Mouse (Mus musculus): ENCODE measurements around the gene Birc7. TPM values are rescaled to one million over a fixed set of nuclear protein-coding genes. Genes with fewer than 3 reads are reported as not detected.
A peak's percentile ranks its signal among the peaks of the same experiment; 100 is the strongest.

Birc7 gene
- polyA plus RNA-seq, 1 experiment: 0.85 TPM

DNA sequence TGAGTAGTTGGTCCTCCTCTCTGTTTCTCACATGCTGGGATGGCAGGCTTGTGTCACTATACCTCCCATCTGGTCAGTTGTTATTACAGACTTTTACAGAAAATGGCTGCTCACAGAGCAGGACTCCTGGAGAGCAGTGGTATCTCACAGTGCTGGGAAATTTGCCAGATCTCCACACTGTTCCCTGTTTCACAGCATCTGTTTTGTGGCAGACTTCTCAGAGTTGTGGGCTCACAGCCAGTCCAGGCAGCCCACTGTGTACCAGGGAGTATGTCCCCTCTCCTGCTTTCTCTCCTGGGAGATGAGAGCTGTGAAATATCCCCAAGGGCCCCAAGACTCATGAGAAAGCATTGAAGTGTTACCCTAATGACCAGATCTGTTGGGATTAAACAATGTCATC is 13.0 kb downstream of the Birc7 start:
- no peaks in the 10 kb centered on the region for H3K27me3 ChIP-seq (ENCODE audit: control insufficient read depth, insufficient read depth, low read length, poor library complexity, severe bottlenecking)
- H3K9ac ChIP-seq (ENCODE audit: low read depth, poor library complexity, severe bottlenecking): no peak overlapping the region
- H3K36me3 ChIP-seq (ENCODE audit: control insufficient read depth, insufficient read depth, low read length, poor library complexity, severe bottlenecking): no peaks in the 10 kb centered on the region
- H3K9me3 ChIP-seq (replicated peaks; ENCODE audit: control insufficient read depth, insufficient read depth, low read length, poor library complexity, severe bottlenecking): no peaks in the 10 kb centered on the region
- no peaks in the 10 kb centered on the region for H3K4me1 ChIP-seq (ENCODE audit: control insufficient read depth, insufficient read depth, low read length)
- TF ChIP-seq CTCF (IDR thresholded peaks at IDR 0.05; ENCODE audit: low read depth, low read length): no peak
- TF ChIP-seq EP300 (IDR thresholded peaks at IDR 0.05; ENCODE audit: insufficient read depth, low read depth, low read length): no peak
- no peak for TF ChIP-seq POLR2A (IDR thresholded peaks at IDR 0.05; ENCODE audit: insufficient read depth, low read length)
- no peak overlapping the region for H3K4me3 ChIP-seq (ENCODE audit: low read depth, low read length)
- no peak overlapping the region for H3K27ac ChIP-seq (ENCODE audit: insufficient read depth, low read length)

DNA sequence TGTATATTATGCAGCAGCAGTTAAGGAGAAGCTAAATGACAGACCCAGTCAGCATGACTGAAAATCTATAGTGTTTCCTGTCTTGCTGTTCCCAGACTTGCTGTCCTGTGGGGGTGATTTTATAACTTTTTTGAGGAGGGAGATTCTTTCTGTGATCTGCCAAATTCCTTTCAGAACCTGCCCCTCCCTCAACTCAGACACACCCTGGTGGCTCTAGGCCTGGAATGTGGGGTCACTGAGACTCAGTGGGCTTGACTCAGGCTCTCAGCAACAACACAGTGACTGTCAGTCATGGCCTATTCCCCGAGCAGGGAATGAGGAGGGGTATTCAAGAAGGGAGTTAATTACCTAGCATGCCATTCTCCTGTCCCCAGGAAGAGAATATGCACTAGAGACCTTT is 21.1 kb downstream of the Birc7 start:
- no peak overlapping the region for H3K9ac ChIP-seq (ENCODE audit: low read depth, poor library complexity, severe bottlenecking)
- no peaks in the 10 kb centered on the region for H3K36me3 ChIP-seq (ENCODE audit: control insufficient read depth, insufficient read depth, low read length, poor library complexity, severe bottlenecking)
- no peak overlapping the region for H3K4me3 ChIP-seq (ENCODE audit: low read depth, low read length)
- no peak overlapping the region for H3K27ac ChIP-seq (ENCODE audit: insufficient read depth, low read length)
- no peaks in the 10 kb centered on the region for H3K9me3 ChIP-seq (replicated peaks; ENCODE audit: control insufficient read depth, insufficient read depth, low read length, poor library complexity, severe bottlenecking)
- peaks cover 8% of the 10 kb centered on the region for H3K4me1 ChIP-seq (ENCODE audit: control insufficient read depth, insufficient read depth, low read length)
- H3K27me3 ChIP-seq (ENCODE audit: control insufficient read depth, insufficient read depth, low read length, poor library complexity, severe bottlenecking): no peaks in the 10 kb centered on the region
- TF ChIP-seq CTCF (IDR thresholded peaks at IDR 0.05; ENCODE audit: low read depth, low read length) (no peak), POLR2A (IDR thresholded peaks at IDR 0.05; ENCODE audit: insufficient read depth, low read length) (no peak), EP300 (IDR thresholded peaks at IDR 0.05; ENCODE audit: insufficient read depth, low read depth, low read length) (no peak)

DNA sequence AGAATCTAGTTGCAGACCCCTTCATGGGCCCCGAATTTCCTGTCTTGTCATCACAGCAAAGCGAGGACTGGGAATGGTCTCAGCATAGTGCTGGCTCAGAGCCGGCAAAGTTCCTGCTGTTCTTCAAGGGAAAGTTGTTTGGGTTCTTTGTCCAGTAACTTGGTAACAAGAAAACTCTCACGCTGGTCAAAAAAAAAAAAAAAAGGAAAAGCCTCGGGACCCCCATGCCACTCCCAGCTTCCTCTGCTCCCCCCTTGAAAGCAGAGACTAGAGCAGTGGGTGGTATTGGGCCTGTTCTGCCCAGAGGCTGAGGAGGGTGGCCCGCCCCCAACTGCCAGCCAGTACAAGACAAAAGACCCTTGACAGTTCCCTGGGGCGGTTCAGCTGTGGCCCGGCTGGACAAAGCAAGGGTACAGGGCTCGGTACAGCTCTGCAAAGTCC is 23.9 kb downstream of the Birc7 start:
- no peak overlapping the region for H3K4me3 ChIP-seq (ENCODE audit: low read depth, low read length)
- no peak overlapping the region; the same call in 1 of the 2 replicates for H3K27ac ChIP-seq (ENCODE audit: insufficient read depth, low read length)
- H3K36me3 ChIP-seq (ENCODE audit: control insufficient read depth, insufficient read depth, low read length, poor library complexity, severe bottlenecking): no peaks in the 10 kb centered on the region
- H3K27me3 ChIP-seq (ENCODE audit: control insufficient read depth, insufficient read depth, low read length, poor library complexity, severe bottlenecking): no peaks in the 10 kb centered on the region
- H3K9me3 ChIP-seq (replicated peaks; ENCODE audit: control insufficient read depth, insufficient read depth, low read length, poor library complexity, severe bottlenecking): no peaks in the 10 kb centered on the region
- TF ChIP-seq EP300 (IDR thresholded peaks at IDR 0.05; ENCODE audit: insufficient read depth, low read depth, low read length) (peak; percentile 94), CTCF (IDR thresholded peaks at IDR 0.05; ENCODE audit: low read depth, low read length) (no peak), POLR2A (IDR thresholded peaks at IDR 0.05; ENCODE audit: insufficient read depth, low read length) (no peak)
- peaks cover 8% of the 10 kb centered on the region for H3K4me1 ChIP-seq (ENCODE audit: control insufficient read depth, insufficient read depth, low read length)
- H3K9ac ChIP-seq (ENCODE audit: low read depth, poor library complexity, severe bottlenecking): no peak overlapping the region

DNA sequence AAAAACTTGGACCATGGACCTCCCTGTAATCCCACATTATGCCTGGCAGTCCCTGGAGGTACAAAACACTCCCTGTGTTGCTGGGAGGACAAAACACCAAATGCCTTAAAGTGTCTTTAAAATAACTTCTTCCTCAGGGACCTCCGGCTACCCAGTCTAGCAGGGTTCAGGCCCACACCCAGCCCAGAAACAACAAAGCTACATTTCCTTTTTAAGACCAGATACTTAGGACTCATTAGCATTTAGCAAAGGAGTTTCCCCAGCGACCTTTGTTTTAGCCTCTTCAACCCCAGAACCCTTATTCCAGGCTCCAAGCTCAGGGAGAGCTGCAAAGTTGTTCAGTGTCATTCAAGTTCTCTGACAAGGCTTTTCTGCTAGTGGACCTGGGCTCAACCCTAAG is 24.8 kb downstream of the Birc7 start:
- Histone ChIP-seq H3K9ac (ENCODE audit: low read depth, poor library complexity, severe bottlenecking) (peak overlapping the region; percentile 14; the same call in 1 of the 2 replicates), H3K4me3 (ENCODE audit: low read depth, low read length) (peak overlapping the region; percentile 42), H3K4me1 (ENCODE audit: control insufficient read depth, insufficient read depth, low read length) (peaks cover 8% of the 10 kb centered on the region), H3K27me3 (ENCODE audit: control insufficient read depth, insufficient read depth, low read length, poor library complexity, severe bottlenecking) (no peaks in the 10 kb centered on the region), H3K9me3 (replicated peaks; ENCODE audit: control insufficient read depth, insufficient read depth, low read length, poor library complexity, severe bottlenecking) (no peaks in the 10 kb centered on the region), H3K36me3 (ENCODE audit: control insufficient read depth, insufficient read depth, low read length, poor library complexity, severe bottlenecking) (no peaks in the 10 kb centered on the region), H3K27ac (ENCODE audit: insufficient read depth, low read length) (peak overlapping the region; percentile 81)
- TF ChIP-seq POLR2A (IDR thresholded peaks at IDR 0.05; ENCODE audit: insufficient read depth, low read length): no peak
- TF ChIP-seq EP300 (IDR thresholded peaks at IDR 0.05; ENCODE audit: insufficient read depth, low read depth, low read length): peak; percentile 60; the same call in 1 of the 2 replicates
- TF ChIP-seq CTCF (IDR thresholded peaks at IDR 0.05; ENCODE audit: low read depth, low read length): no peak

DNA sequence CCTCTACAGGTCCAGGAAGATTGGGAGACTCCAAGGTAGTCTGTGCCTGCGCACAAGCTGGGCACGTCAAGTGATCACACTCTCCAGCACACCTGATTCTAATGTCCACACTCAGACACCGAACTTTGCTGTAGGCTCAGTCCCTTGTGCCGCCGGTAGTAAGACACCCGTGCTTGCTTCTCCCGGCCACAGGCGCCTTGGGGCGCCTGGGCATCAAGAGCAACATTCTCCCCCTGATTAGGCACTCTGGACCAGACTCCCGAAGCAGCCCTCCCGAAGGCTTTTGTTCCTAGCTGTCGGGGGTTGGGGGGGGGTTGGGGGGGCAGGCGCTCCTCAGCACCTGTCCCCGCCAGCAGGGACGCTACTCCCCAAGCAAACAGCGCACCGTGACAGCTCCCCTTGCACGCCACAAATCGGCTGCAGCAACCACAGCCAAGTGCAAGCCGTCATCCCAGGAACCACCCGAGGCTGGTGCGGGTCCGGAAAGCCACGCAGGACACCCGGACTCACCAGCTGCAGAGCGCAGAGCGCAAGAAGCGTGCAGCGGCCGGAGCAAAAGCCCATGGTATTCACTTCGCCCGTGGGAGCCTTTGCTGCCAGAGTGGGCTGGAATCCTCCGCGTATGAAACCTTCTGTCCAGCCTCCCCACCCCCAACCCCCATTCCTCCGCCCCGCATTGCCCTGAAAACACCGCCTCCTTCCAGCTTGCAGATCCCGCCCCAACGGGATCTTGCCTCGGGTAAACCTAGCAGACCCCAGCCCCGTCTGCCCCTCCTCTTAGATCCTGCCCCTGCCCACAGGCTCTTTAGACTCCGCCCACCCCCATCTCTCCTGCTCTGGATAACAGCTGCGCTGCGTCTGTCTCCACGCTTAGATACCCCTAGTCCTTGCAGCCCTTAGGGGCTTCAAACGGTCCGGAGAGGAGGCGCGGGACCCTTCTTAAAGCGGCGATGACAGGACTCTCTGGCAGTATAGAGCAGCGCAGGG is 25.5 kb downstream of the Birc7 start, which contains the start of gene Nkain4:
TSS of gene Nkain4 (minus strand) at position 639 of the 987 bp plus-strand sequence.
- Histone ChIP-seq H3K27ac (ENCODE audit: insufficient read depth, low read length) (peak within 1 kb of the TSS; percentile 81), H3K9me3 (replicated peaks; ENCODE audit: control insufficient read depth, insufficient read depth, low read length, poor library complexity, severe bottlenecking) (no peaks in the 10 kb centered on the region), H3K4me3 (ENCODE audit: low read depth, low read length) (peak within 1 kb of the TSS; percentile 55), H3K4me1 (ENCODE audit: control insufficient read depth, insufficient read depth, low read length) (peaks cover 8% of the 10 kb centered on the region), H3K27me3 (ENCODE audit: control insufficient read depth, insufficient read depth, low read length, poor library complexity, severe bottlenecking) (no peaks in the 10 kb centered on the region), H3K9ac (ENCODE audit: low read depth, poor library complexity, severe bottlenecking) (peak within 1 kb of the TSS; percentile 14), H3K36me3 (ENCODE audit: control insufficient read depth, insufficient read depth, low read length, poor library complexity, severe bottlenecking) (no peaks in the 10 kb centered on the region)
- TF ChIP-seq EP300 (IDR thresholded peaks at IDR 0.05; ENCODE audit: insufficient read depth, low read depth, low read length) (no peak), POLR2A (IDR thresholded peaks at IDR 0.05; ENCODE audit: insufficient read depth, low read length) (no peak), CTCF (IDR thresholded peaks at IDR 0.05; ENCODE audit: low read depth, low read length) (no peak)

DNA sequence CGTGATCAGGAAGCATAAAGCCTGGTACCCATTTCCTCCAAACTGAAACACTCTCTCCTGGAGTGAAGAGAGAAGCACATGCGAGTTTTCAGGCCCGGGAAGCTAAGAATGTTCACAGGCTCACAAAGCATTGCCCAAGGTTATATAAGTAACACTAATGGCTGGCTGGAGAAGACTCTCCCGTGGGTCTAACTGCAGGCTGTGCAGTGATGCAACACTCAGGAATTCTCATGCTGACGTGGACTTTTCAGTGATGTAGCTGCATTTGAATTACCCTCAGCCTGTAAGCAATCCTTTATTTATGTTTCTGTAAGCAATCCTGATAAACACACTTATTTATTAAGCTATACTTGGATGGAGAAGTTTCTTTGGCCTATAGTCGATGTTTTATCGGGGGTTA is 30.8 kb downstream of the Birc7 start:
- Histone ChIP-seq H3K9me3 (replicated peaks; ENCODE audit: control insufficient read depth, insufficient read depth, low read length, poor library complexity, severe bottlenecking) (no peaks in the 10 kb centered on the region), H3K27ac (ENCODE audit: insufficient read depth, low read length) (no peak overlapping the region), H3K4me1 (ENCODE audit: control insufficient read depth, insufficient read depth, low read length) (no peaks in the 10 kb centered on the region), H3K4me3 (ENCODE audit: low read depth, low read length) (no peak overlapping the region), H3K27me3 (ENCODE audit: control insufficient read depth, insufficient read depth, low read length, poor library complexity, severe bottlenecking) (no peaks in the 10 kb centered on the region), H3K36me3 (ENCODE audit: control insufficient read depth, insufficient read depth, low read length, poor library complexity, severe bottlenecking) (no peaks in the 10 kb centered on the region), H3K9ac (ENCODE audit: low read depth, poor library complexity, severe bottlenecking) (no peak overlapping the region)
- no peak for TF ChIP-seq EP300 (IDR thresholded peaks at IDR 0.05; ENCODE audit: insufficient read depth, low read depth, low read length)
- TF ChIP-seq POLR2A (IDR thresholded peaks at IDR 0.05; ENCODE audit: insufficient read depth, low read length): no peak

All from ES-Bruce4 (cell line).